Mouse (Mus musculus) layer of hippocampus, postnatal 10 days (tissue): ENCODE data around the gene Gm1979. TPM values are rescaled to one million over a fixed set of nuclear protein-coding genes. Genes with fewer than 3 reads are reported as not detected.
"Not testable (repeated sequence)": the region's sequence is repeated elsewhere in the genome, so short reads cannot be mapped to it uniquely, and the experiment has no call there.

Experiments
- DNase-seq, 2 experiments: peaks; one replicate each; pipeline ENCODE4 v3.0.0; 2021; ENCODE audit warnings: low spot score in 2 of 2
- long read RNA-seq: library from polyadenylated mRNA; stranded (forward); transcript quantifications from one replicate; pipeline ENCODE4 v2.0.0, GENCODE M21; 2023
- total RNA-seq, 2 experiments: library from RNA; stranded (reverse); gene quantifications; 2 replicates each; pipeline ENCODE4 v1.2.3; 2021

Gm1979 gene
- total RNA-seq = not detected
- long read RNA-seq = 0 reads

DNA sequence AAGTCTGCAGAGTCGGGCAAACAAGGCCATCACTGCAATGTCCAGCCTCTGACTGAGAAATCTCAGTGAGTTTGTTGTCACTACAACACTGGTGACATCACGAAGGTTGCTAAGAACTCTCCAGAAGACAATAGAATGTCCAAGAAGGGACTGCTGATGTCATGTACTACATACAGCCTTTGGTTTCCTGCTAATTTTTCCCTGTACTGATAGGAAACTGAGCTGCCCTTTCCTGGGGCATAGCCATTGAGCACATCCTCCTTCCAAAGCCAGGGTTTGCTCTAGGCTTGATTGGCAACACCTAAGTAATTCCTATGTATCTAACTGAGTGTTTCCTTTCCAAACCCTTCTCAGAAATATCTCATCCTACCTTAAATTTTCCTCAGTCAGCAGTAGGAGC is at the start of gene Gm1979:
TSS of gene Gm1979 (minus strand) at position 101 of the 400 bp plus-strand sequence.
- DNase-seq = not testable (repeated sequence)

- DNase-seq = not testable (repeated sequence)
These were observed 34.9 kb upstream of the Gm1979 start, which contains the start of gene Speer4a for GRCm38 (mm10) chr5:26039458-26039857. TSS of gene Speer4a (minus strand) at chr5:26039558.

- not testable (repeated sequence) for DNase-seq
These were observed 18.2 kb upstream of the Gm1979 start, which contains the start of gene Gm5862 for GRCm38 (mm10) chr5:26022816-26023215. TSS of gene Gm5862 (minus strand) at chr5:26022916.

DNA sequence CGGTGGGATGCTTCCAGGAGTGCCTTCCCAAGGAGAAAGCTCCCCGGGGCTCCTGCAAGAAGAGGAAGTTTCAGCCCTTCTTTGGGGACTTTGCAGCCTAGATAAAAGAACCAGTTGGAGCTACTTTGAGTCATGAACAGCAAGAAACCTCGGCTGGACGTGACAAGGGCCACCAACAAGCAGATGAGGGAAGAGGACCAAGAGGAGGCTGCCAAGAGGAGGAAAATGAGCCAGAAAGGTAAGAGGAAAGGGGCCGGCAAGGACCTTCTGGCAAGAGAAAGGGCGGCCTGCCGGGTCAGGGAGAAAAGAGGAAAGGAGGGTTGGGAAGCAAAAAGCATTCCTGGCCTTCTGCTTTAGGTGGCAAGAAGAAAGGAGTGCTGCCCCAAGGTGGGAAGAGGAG is 3.1 kb upstream of the Gm1979 start:
- DNase-seq = peak in 1 of 2 experiments; percentile 10

- peak; percentile 30 to 60 for DNase-seq
These were observed 2.5 kb upstream of the Gm1979 start for GRCm38 (mm10) chr5:26006937-26007695.

DNA sequence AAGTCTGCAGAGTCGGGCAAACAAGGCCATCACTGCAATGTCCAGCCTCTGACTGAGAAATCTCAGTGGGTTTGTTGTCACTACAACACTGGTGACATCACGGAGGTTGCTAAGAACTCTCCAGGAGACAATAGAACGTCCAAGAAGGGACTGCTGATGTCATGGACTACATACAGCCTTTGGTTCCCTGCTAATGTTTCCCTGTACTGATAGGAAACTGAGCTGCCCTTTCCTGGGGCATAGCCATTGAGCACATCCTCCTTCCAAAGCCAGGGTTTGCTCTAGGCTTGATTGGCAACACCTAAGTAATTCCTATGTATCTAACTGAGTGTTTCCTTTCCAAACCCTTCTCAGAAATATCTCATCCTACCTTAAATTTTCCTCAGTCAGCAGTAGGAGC is 16.0 kb downstream of the Gm1979 start, which contains the start of gene Gm21698:
TSS of gene Gm21698 (minus strand) at position 101 of the 400 bp plus-strand sequence.
- not testable (repeated sequence) for DNase-seq

GRCm38 (mm10) chr5:25972563-25972962 is 32.0 kb downstream of the Gm1979 start, which contains the start of gene Gm21680:
TSS of gene Gm21680 (minus strand) at chr5:25972663.
- not testable (repeated sequence) for DNase-seq

DNA sequence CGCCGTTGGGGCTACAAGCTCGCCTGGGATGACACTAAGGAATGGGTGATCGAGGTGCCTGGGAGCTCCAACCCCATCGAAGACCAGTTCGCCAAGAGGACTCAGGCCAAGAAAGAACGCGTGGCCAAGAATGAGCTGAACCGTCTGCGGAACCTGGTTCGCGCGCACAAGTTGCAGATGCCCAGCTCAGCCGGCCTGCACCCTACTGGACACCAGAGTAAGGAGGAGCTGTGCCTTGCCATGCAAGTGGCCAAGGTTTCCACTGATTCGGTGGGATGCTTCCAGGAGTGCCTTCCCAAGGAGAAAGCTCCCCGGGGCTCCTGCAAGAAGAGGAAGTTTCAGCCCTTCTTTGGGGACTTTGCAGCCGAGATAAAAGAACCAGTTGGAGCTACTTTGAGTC is 47.5 kb downstream of the Gm1979 start:
- not testable (repeated sequence) for DNase-seq

DNA sequence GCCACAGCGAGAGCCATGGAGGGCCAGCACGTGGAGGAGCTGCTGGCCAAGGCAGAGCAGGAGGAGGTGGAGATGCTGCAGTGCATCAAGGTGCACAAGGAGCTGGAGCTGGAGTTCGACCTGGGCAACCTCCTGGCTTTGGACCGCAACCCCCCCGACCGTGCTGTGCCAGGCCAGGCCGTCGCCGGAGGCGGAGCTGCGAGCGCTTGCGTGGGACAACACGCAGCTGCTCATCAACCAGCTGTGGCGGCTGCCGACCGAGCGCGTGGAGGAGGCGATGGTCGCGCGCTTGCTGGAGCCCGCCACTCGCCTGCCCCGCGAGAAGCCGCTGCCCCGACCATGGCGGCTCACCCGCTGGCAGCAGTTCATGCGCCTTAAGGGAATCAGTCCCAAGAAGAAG is 48.0 kb downstream of the Gm1979 start:
- DNase-seq = peak in 1 of 2 experiments; percentile 10

DNA sequence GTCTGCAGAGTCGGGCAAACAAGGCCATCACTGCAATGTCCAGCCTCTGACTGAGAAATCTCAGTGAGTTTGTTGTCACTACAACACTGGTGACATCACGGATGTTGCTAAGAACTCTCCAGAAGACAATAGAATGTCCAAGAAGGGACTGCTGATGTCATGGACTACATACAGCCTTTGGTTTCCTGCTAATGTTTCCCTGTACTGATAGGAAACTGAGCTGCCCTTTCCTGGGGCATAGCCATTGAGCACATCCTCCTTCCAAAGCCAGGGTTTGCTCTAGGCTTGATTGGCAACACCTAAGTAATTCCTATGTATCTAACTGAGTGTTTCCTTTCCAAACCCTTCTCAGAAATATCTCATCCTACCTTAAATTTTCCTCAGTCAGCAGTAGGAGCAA is 50.3 kb downstream of the Gm1979 start, which contains the start of gene Gm21671:
TSS of gene Gm21671 (minus strand) at position 101 of the 400 bp plus-strand sequence.
- DNase-seq = not testable (repeated sequence)

Other genes with a start within 250 kb of the Gm1979 start
- 100 to 1,000 TPM; 221 to 229 TPM for gene Actr3b, start 244.8 kb downstream of the Gm1979 start, total RNA-seq
- gene Gm21663, start 62.4 kb downstream of the Gm1979 start, total RNA-seq = not detected
- gene Gm21671, start 50.4 kb downstream of the Gm1979 start, total RNA-seq = not detected
- gene Gm21680, start 32.1 kb downstream of the Gm1979 start, total RNA-seq = not detected
- gene Gm21698, start 16.1 kb downstream of the Gm1979 start, total RNA-seq = not detected
- not detected for gene Gm5862, start 18.1 kb upstream of the Gm1979 start, total RNA-seq
- gene Speer4a, start 34.8 kb upstream of the Gm1979 start, total RNA-seq = not detected
- not detected for gene Gm7347, start 53.8 kb upstream of the Gm1979 start, total RNA-seq
- gene Gm10471, start 84.5 kb upstream of the Gm1979 start, total RNA-seq = not detected
- gene 5031410I06Rik, start 100.6 kb upstream of the Gm1979 start, total RNA-seq = not detected
- gene Gm10220, start 116.6 kb upstream of the Gm1979 start, total RNA-seq = not detected